Mouse (Mus musculus): ENCODE data around the gene Stox2. TPM values are rescaled to one million over a fixed set of nuclear protein-coding genes. Genes with fewer than 3 reads are reported as not detected.

Stox2 gene
- total and polyA plus RNA-seq, 3 experiments: under 0.01 TPM; not detected in 2

DNA sequence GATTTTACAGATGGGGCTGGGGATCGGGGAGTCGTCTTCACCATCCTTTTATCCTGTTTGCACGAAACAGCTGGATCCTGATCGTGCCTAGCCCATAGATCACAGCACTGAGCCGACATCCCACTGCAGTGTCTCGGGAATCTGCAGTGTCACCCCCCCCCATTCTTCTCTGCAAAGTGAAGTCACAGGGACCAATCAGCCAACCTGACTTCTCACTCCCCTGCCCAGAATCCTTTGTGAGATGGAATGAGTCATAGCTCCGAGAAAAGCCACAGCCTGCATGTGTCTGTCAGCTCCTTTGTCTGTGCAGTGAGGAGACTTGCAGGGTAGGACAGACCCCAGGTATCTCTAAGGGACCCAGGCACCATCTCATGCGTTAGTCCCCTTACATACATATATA lies 228.1 kb downstream of the Stox2 start:
- Histone ChIP-seq H3K36me3 (ENCODE audit: control insufficient read depth in 1 of 2, insufficient read depth in 2 of 2, low read length in 2 of 2) (no peaks in the 10 kb centered on the region), H3K9me3 (replicated peaks; ENCODE audit: insufficient read depth, low read length) (no peaks in the 10 kb centered on the region)
- TF ChIP-seq GABPA (IDR thresholded peaks at IDR 0.05; ENCODE audit: low read depth, low read length): no peak
- TF ChIP-seq MAFK (IDR thresholded peaks at IDR 0.05; ENCODE audit: borderline replicate concordance, low read depth, low read length): no peak
- TF ChIP-seq CHD1 (IDR thresholded peaks at IDR 0.05; ENCODE audit: low read depth, low read length): no peak
- TF ChIP-seq NELFE (IDR thresholded peaks at IDR 0.05; ENCODE audit: low read depth, low read length): no peak
- no peak for TF ChIP-seq USF1 (IDR thresholded peaks at IDR 0.05; ENCODE audit: low read depth, low read length)
- TF ChIP-seq NRF1 (IDR thresholded peaks at IDR 0.05; ENCODE audit: insufficient read depth, low read depth, low read length, poor library complexity, severe bottlenecking): no peak
- TF ChIP-seq HCFC1 (IDR thresholded peaks at IDR 0.05; ENCODE audit: low read depth, low read length): no peak
- no peak for TF ChIP-seq ELF1 (IDR thresholded peaks at IDR 0.05; ENCODE audit: low read depth, low read length)
- no peak for TF ChIP-seq MAX (IDR thresholded peaks at IDR 0.05; ENCODE audit: low read length)
- no peak for TF ChIP-seq CTCF (IDR thresholded peaks at IDR 0.05 in 2 of 3, conservative IDR thresholded peaks at IDR 0.05 in 1 of 3; ENCODE audit: control insufficient read depth in 1 of 3, insufficient read depth in 1 of 3, low read depth in 2 of 3, low read length in 3 of 3, poor library complexity in 1 of 3, severe bottlenecking in 1 of 3)
- no peak for TF ChIP-seq SIN3A (IDR thresholded peaks at IDR 0.05; ENCODE audit: low read length)
- TF ChIP-seq ZKSCAN1 (IDR thresholded peaks at IDR 0.05; ENCODE audit: low read depth, low read length): no peak
- TF ChIP-seq POLR2AphosphoS2 (IDR thresholded peaks at IDR 0.05; ENCODE audit: low read length): no peak
- no peak for TF ChIP-seq EP300 (IDR thresholded peaks at IDR 0.05; ENCODE audit: low read depth in 1 of 2, low read length in 2 of 2)
- no peak for TF ChIP-seq BHLHE40 (IDR thresholded peaks at IDR 0.05; ENCODE audit: borderline replicate concordance, low read depth, low read length)
- no peak for TF ChIP-seq ZNF384 (IDR thresholded peaks at IDR 0.05; ENCODE audit: low read depth, low read length)
- no peak for TF ChIP-seq MYC (IDR thresholded peaks at IDR 0.05; ENCODE audit: low read depth, low read length)
- no peak for TF ChIP-seq ETS1 (IDR thresholded peaks at IDR 0.05; ENCODE audit: low read depth, low read length)
- no peak for TF ChIP-seq RAD21 (IDR thresholded peaks at IDR 0.05; ENCODE audit: low read depth, low read length)
- TF ChIP-seq ZC3H11A (IDR thresholded peaks at IDR 0.05; ENCODE audit: low read depth, low read length): no peak

GRCm38 (mm10) chr8:47212124-47212523 lies 234.0 kb downstream of the Stox2 start:
- no peak overlapping the region for H3K4me3 ChIP-seq (ENCODE audit: control insufficient read depth in 1 of 2, insufficient read depth in 1 of 2, low read depth in 2 of 2, low read length in 2 of 2)
- no peak overlapping the region for H3K27ac ChIP-seq (ENCODE audit: control insufficient read depth, low read depth, low read length)
- no peaks in the 10 kb centered on the region for H3K4me1 ChIP-seq (ENCODE audit: control insufficient read depth in 1 of 2, insufficient read depth in 2 of 2, low read length in 2 of 2)
- H3K36me3 ChIP-seq (ENCODE audit: control insufficient read depth in 1 of 2, insufficient read depth in 2 of 2, low read length in 2 of 2): no peaks in the 10 kb centered on the region
- H3K9me3 ChIP-seq (replicated peaks; ENCODE audit: insufficient read depth, low read length): no peaks in the 10 kb centered on the region
- no peaks in the 10 kb centered on the region for H3K27me3 ChIP-seq (ENCODE audit: control insufficient read depth in 1 of 2, insufficient read depth in 2 of 2, low read length in 2 of 2)
- TF ChIP-seq USF2 (IDR thresholded peaks at IDR 0.05; ENCODE audit: borderline replicate concordance in 1 of 2, insufficient read depth in 1 of 2, low read depth in 1 of 2, low read length in 2 of 2) (no peak), TAL1 (IDR thresholded peaks at IDR 0.05; ENCODE audit: low read length) (no peak), GABPA (IDR thresholded peaks at IDR 0.05; ENCODE audit: low read depth, low read length) (no peak), CTCF (IDR thresholded peaks at IDR 0.05 in 2 of 3, conservative IDR thresholded peaks at IDR 0.05 in 1 of 3; ENCODE audit: control insufficient read depth in 1 of 3, insufficient read depth in 1 of 3, low read depth in 2 of 3, low read length in 3 of 3, poor library complexity in 1 of 3, severe bottlenecking in 1 of 3) (no peak)
- H3K79me2 ChIP-seq (ENCODE audit: control insufficient read depth, insufficient read depth, low read length, poor library complexity): no peaks in the 10 kb centered on the region
- no peak for DNase-seq (ENCODE audit: low read depth, low spot score)
- no peak overlapping the region for H3K9ac ChIP-seq (ENCODE audit: control insufficient read depth, low read depth, low read length, poor library complexity, severe bottlenecking)

More for the DNA sequence above, 228.1 kb downstream of the Stox2 start:
- no peak overlapping the region for H3K4me3 ChIP-seq (ENCODE audit: control insufficient read depth in 1 of 2, insufficient read depth in 1 of 2, low read depth in 2 of 2, low read length in 2 of 2)
- H3K9ac ChIP-seq (ENCODE audit: control insufficient read depth, low read depth, low read length, poor library complexity, severe bottlenecking): no peak overlapping the region
- no peak overlapping the region for H3K27ac ChIP-seq (ENCODE audit: control insufficient read depth, low read depth, low read length)
- no peaks in the 10 kb centered on the region for H3K27me3 ChIP-seq (ENCODE audit: control insufficient read depth in 1 of 2, insufficient read depth in 2 of 2, low read length in 2 of 2)
- no peak for DNase-seq (ENCODE audit: low read depth, low spot score)
- no peaks in the 10 kb centered on the region for H3K79me2 ChIP-seq (ENCODE audit: control insufficient read depth, insufficient read depth, low read length, poor library complexity)
- H3K4me1 ChIP-seq (ENCODE audit: control insufficient read depth in 1 of 2, insufficient read depth in 2 of 2, low read length in 2 of 2): no peaks in the 10 kb centered on the region

All from MEL (cell line).